Mouse (Mus musculus): ENCODE data around the gene Kpnb1. TPM values are rescaled to one million over a fixed set of nuclear protein-coding genes. Genes with fewer than 3 reads are reported as not detected.

Kpnb1 gene
- polyA plus RNA-seq (2014; fragmentation: Illumina TruSeq; extraction: RNeasy Lipid Tissue Mini Kit (QIAGEN cat#74804); ENCODE audit: low read depth, low replicate concordance): 110 TPM

GRCm38 (mm10) chr11:97187764-97188642 is at the start of gene Kpnb1:
Kpnb1 (minus strand) TSS chr11:97187881.

GRCm38 (mm10) chr11:97151343-97151801 is 36.3 kb downstream of the Kpnb1 start, which contains the start of gene Tbkbp1:
Tbkbp1 (minus strand) TSS chr11:97151495.

GRCm38 (mm10) chr11:97114671-97115601 is 72.7 kb downstream of the Kpnb1 start, which contains the start of gene Tbx21:
Tbx21 (minus strand) TSS chr11:97115331.

Other genes with a start within 250 kb of the Kpnb1 start
- 0.91 TPM for gene Pnpo, start 243.9 kb downstream of the Kpnb1 start, polyA plus RNA-seq (2014; fragmentation: Illumina TruSeq; extraction: RNeasy Lipid Tissue Mini Kit (QIAGEN cat#74804); ENCODE audit: low read depth, low replicate concordance)
- gene Sp2, start 204.9 kb downstream of the Kpnb1 start, polyA plus RNA-seq (2014; fragmentation: Illumina TruSeq; extraction: RNeasy Lipid Tissue Mini Kit (QIAGEN cat#74804); ENCODE audit: low read depth, low replicate concordance): 4.1 TPM
- gene Sp6, start 174.5 kb downstream of the Kpnb1 start, polyA plus RNA-seq (2014; fragmentation: Illumina TruSeq; extraction: RNeasy Lipid Tissue Mini Kit (QIAGEN cat#74804); ENCODE audit: low read depth, low replicate concordance): 0.07 TPM
- not detected for gene Scrn2, start 157.9 kb downstream of the Kpnb1 start, polyA plus RNA-seq (2014; fragmentation: Illumina TruSeq; extraction: RNeasy Lipid Tissue Mini Kit (QIAGEN cat#74804); ENCODE audit: low read depth, low replicate concordance)
- 311 TPM for gene Lrrc46, start 146.5 kb downstream of the Kpnb1 start, polyA plus RNA-seq (2014; fragmentation: Illumina TruSeq; extraction: RNeasy Lipid Tissue Mini Kit (QIAGEN cat#74804); ENCODE audit: low read depth, low replicate concordance)
- 8.1 TPM for gene Mrpl10, start 146.3 kb downstream of the Kpnb1 start, polyA plus RNA-seq (2014; fragmentation: Illumina TruSeq; extraction: RNeasy Lipid Tissue Mini Kit (QIAGEN cat#74804); ENCODE audit: low read depth, low replicate concordance)
- gene Osbpl7, start 137.3 kb downstream of the Kpnb1 start, polyA plus RNA-seq (2014; fragmentation: Illumina TruSeq; extraction: RNeasy Lipid Tissue Mini Kit (QIAGEN cat#74804); ENCODE audit: low read depth, low replicate concordance): 0.88 TPM
- gene Tbx21, start 72.5 kb downstream of the Kpnb1 start, polyA plus RNA-seq (2014; fragmentation: Illumina TruSeq; extraction: RNeasy Lipid Tissue Mini Kit (QIAGEN cat#74804); ENCODE audit: low read depth, low replicate concordance): not detected
- gene Tbkbp1, start 36.4 kb downstream of the Kpnb1 start, polyA plus RNA-seq (2014; fragmentation: Illumina TruSeq; extraction: RNeasy Lipid Tissue Mini Kit (QIAGEN cat#74804); ENCODE audit: low read depth, low replicate concordance): not detected
- 135 TPM for gene Npepps, start 92.8 kb upstream of the Kpnb1 start, polyA plus RNA-seq (2014; fragmentation: Illumina TruSeq; extraction: RNeasy Lipid Tissue Mini Kit (QIAGEN cat#74804); ENCODE audit: low read depth, low replicate concordance)
- gene Mrpl45, start 127.8 kb upstream of the Kpnb1 start, polyA plus RNA-seq (2014; fragmentation: Illumina TruSeq; extraction: RNeasy Lipid Tissue Mini Kit (QIAGEN cat#74804); ENCODE audit: low read depth, low replicate concordance): 19.5 TPM
- gene Gpr179, start 164.2 kb upstream of the Kpnb1 start, polyA plus RNA-seq (2014; fragmentation: Illumina TruSeq; extraction: RNeasy Lipid Tissue Mini Kit (QIAGEN cat#74804); ENCODE audit: low read depth, low replicate concordance): 0.32 TPM
- gene Socs7, start 174.7 kb upstream of the Kpnb1 start, polyA plus RNA-seq (2014; fragmentation: Illumina TruSeq; extraction: RNeasy Lipid Tissue Mini Kit (QIAGEN cat#74804); ENCODE audit: low read depth, low replicate concordance): 36.5 TPM
- 4.0 TPM for gene Arhgap23, start 227.7 kb upstream of the Kpnb1 start, polyA plus RNA-seq (2014; fragmentation: Illumina TruSeq; extraction: RNeasy Lipid Tissue Mini Kit (QIAGEN cat#74804); ENCODE audit: low read depth, low replicate concordance)